Mouse (Mus musculus): ENCODE results near the gene Lrrc71. TPM values are rescaled to one million over a fixed set of nuclear protein-coding genes. Genes with fewer than 3 reads are reported as not detected.

The Lrrc71 gene
- polyA plus RNA-seq, 1 experiment, result 15.4 TPM

DNA sequence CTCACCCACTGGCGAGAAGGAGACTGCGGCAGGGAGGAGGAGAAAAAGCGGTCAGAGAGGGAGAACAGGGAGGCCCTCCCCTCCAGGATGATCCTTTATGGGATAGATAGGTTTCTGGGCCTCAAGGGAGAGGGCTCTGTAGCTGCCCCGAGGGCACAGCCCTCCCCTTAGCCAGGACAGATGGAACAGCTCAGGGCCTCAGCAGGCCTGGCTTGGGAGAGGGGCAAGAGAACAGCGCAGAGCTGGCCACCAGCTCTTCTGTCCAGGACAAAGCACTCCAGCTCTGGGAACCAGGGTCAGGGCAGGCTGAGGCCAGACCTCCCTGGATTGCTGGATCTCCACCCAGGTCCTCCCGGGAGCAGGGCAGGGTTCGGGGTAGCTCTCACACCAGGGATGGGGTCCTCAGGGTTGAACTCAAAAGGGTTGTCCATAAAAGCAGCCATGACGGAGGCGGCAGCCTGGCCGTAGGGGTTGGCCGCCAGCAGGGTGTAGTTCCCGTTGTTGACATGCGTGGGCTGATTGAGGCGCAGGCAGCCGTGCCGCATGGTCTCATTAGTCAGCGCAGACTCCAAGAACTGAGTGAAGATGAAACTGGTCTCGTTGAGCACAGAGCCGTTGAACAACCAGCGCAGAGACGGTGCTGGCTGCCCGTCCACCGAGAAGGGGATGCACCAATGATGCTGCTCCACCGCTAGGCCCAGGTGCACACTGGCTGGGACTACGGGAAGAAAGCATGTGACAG, 35.0 kb upstream of the Lrrc71 start:
- TF ChIP-seq CTCF (IDR thresholded peaks at IDR 0.05; ENCODE audit: insufficient read depth, low read length) (no peak), POLR2A (IDR thresholded peaks at IDR 0.05; ENCODE audit: borderline replicate concordance, extremely low read depth, low read depth, low read length) (no peak)
- Histone ChIP-seq H3K4me1 (ENCODE audit: control insufficient read depth, insufficient read depth, low read length) (no peaks in the 10 kb centered on the region), H3K4me3 (replicated peaks; ENCODE audit: extremely low read depth, low read depth, low read length) (no peak overlapping the region)
- WGBS, result 83% methylated on average over 25 of the region's 25 CpGs
- no peak for DNase-seq

DNA sequence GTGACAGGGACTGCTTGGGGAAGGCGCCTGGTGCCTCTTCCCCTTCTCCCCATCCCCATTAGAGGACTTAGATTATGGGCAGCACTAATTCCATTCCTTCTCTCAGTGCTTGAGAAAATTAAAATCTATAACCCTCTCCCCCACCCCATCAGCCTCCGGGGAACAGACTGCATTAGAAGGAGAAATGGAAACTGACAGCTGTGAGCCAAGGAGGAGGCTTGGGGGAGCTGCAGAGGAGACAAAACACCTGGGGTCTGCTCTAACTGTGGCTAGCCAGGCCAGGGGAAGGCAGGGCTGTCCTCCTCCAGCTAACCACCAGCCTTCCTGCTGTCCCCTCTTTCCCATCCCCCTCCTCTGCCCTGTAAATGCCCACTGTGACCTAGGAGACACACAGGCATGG, 30.7 kb upstream of the Lrrc71 start:
- TF ChIP-seq CTCF (IDR thresholded peaks at IDR 0.05; ENCODE audit: insufficient read depth, low read length) (no peak), POLR2A (IDR thresholded peaks at IDR 0.05; ENCODE audit: borderline replicate concordance, extremely low read depth, low read depth, low read length) (no peak)
- 42% methylated on average over 2 of the region's 2 CpGs for WGBS
- Histone ChIP-seq H3K4me1 (ENCODE audit: control insufficient read depth, insufficient read depth, low read length) (no peaks in the 10 kb centered on the region), H3K4me3 (replicated peaks; ENCODE audit: extremely low read depth, low read depth, low read length) (no peak overlapping the region)
- no peak for DNase-seq

DNA sequence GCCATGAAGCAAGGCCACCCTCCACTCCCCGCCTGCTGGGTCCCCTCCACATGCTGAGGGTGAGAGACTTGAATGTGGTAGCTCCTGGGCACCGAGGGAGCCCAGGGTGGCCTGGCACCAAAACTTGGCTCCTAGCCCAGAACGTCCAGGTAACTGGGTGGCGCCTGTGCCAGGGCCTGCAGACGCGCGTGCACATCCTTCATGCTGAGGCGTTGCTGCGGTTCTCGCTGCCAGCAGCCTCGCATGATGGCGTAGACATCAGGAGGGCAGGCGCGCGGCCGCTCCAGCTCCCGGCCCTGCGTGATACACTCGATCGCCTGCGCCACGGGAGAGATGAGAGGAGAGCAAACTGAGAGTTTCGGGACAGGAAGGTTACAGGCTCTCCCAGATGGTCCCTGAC, 29.9 kb upstream of the Lrrc71 start:
- Histone ChIP-seq H3K4me1 (ENCODE audit: control insufficient read depth, insufficient read depth, low read length) (no peaks in the 10 kb centered on the region), H3K4me3 (replicated peaks; ENCODE audit: extremely low read depth, low read depth, low read length) (no peak overlapping the region)
- WGBS, result 48% methylated on average over 23 of the region's 23 CpGs
- no peak for DNase-seq
- TF ChIP-seq POLR2A (IDR thresholded peaks at IDR 0.05; ENCODE audit: borderline replicate concordance, extremely low read depth, low read depth, low read length) (no peak), CTCF (IDR thresholded peaks at IDR 0.05; ENCODE audit: insufficient read depth, low read length) (no peak)

DNA sequence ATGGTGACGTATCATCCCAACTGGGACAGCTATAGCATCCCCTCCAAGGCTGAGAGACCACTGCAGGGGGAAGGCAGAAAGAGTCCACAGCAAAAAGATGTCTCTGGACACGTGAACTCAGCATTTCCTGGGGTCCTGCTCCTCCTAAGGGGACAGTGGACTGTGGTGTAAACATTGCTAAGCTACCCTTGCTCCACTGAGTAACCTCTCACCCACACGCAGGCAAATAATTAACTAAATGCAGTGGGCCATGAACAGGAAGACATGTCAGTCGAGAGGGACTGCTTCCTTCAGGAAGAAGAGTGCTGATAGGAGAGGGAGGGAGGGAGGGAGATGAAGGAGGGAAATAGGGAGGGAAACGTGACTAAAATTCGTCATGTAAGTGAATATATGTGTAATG, 22.7 kb upstream of the Lrrc71 start:
- Histone ChIP-seq H3K4me1 (ENCODE audit: control insufficient read depth, insufficient read depth, low read length) (peaks cover 6% of the 10 kb centered on the region), H3K4me3 (replicated peaks; ENCODE audit: extremely low read depth, low read depth, low read length) (no peak overlapping the region)
- 30% methylated on average over 6 of the region's 6 CpGs for WGBS
- DNase-seq, result no peak
- TF ChIP-seq CTCF (IDR thresholded peaks at IDR 0.05; ENCODE audit: insufficient read depth, low read length) (no peak), POLR2A (IDR thresholded peaks at IDR 0.05; ENCODE audit: borderline replicate concordance, extremely low read depth, low read depth, low read length) (no peak)

DNA sequence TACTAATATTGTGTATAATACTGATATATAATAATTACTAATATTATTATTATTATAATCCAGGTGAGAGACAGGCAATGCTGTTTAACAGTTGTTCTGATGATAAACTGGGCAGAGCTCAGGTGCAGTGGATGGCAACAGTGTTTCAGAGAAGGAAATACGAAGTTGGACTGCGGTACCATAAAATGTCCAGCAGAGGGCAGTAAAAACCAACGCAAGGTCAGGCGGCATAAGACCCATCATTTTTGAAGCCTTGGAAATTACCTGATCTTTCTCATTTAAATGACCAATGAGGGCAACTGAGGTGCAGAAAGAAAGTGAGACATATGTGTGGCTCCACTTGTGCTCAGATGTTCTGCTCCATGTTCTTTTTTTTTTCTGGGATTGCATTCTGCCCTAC, 21.9 kb upstream of the Lrrc71 start:
- H3K4me3 ChIP-seq (replicated peaks; ENCODE audit: extremely low read depth, low read depth, low read length), result no peak overlapping the region
- peaks cover 11% of the 10 kb centered on the region for H3K4me1 ChIP-seq (ENCODE audit: control insufficient read depth, insufficient read depth, low read length)
- WGBS, result under 1% methylated on average over 4 of the region's 4 CpGs
- DNase-seq, result no peak
- TF ChIP-seq CTCF (IDR thresholded peaks at IDR 0.05; ENCODE audit: insufficient read depth, low read length) (peak; percentile 58), POLR2A (IDR thresholded peaks at IDR 0.05; ENCODE audit: borderline replicate concordance, extremely low read depth, low read depth, low read length) (no peak)

DNA sequence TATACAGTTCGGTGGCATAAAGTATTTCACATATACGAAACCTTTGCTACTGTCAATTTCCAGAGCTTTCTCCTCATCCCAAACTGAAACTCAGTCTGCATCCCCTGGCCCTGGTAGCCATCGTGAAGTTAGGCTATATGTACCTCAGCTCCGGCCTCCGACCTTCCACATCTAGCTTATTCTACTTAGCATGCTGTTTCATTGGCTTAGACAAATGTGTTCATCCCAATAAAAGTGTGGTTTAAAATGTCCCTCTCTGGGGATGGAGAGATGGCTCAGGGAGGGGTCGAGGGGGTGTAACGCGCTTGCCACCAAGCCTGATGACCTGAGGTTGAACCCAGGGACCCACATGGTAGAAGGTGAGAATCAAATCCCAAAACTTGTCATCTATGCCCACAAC, 21.1 kb upstream of the Lrrc71 start:
- H3K4me1 ChIP-seq (ENCODE audit: control insufficient read depth, insufficient read depth, low read length), result peaks cover 15% of the 10 kb centered on the region
- TF ChIP-seq POLR2A (IDR thresholded peaks at IDR 0.05; ENCODE audit: borderline replicate concordance, extremely low read depth, low read depth, low read length), result no peak
- no peak for TF ChIP-seq CTCF (IDR thresholded peaks at IDR 0.05; ENCODE audit: insufficient read depth, low read length)
- 78% methylated on average over 8 of the region's 8 CpGs for WGBS
- H3K4me3 ChIP-seq (replicated peaks; ENCODE audit: extremely low read depth, low read depth, low read length), result no peak overlapping the region
- DNase-seq, result no peak

DNA sequence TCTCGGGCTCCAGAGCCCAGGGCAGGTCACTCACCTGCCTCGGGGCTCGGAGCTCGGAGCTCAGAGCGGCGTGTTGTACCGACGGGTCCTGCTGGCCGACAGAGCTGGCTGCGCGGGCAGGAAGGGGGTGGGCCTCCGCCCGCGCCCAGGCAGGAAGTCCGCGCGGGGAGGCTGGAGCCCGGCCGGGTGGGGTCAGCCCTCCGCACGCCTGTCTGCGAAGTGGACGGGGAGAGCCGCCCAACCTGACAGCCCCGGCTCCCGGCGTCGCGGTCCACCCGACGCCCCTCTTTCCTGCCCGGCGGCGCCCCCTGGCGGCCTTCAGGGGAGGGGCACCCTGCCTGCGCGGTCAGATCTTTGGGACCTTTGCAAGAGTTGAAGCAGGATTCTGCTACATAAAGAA, 20.4 kb upstream of the Lrrc71 start:
- peaks cover 15% of the 10 kb centered on the region for H3K4me1 ChIP-seq (ENCODE audit: control insufficient read depth, insufficient read depth, low read length)
- peak overlapping the region; percentile 85 for H3K4me3 ChIP-seq (replicated peaks; ENCODE audit: extremely low read depth, low read depth, low read length)
- under 1% methylated on average over 37 of the region's 37 CpGs for WGBS
- TF ChIP-seq POLR2A (IDR thresholded peaks at IDR 0.05; ENCODE audit: borderline replicate concordance, extremely low read depth, low read depth, low read length) (peak; percentile 83), CTCF (IDR thresholded peaks at IDR 0.05; ENCODE audit: insufficient read depth, low read length) (peak; percentile 45)
- peak; percentile 84 for DNase-seq

DNA sequence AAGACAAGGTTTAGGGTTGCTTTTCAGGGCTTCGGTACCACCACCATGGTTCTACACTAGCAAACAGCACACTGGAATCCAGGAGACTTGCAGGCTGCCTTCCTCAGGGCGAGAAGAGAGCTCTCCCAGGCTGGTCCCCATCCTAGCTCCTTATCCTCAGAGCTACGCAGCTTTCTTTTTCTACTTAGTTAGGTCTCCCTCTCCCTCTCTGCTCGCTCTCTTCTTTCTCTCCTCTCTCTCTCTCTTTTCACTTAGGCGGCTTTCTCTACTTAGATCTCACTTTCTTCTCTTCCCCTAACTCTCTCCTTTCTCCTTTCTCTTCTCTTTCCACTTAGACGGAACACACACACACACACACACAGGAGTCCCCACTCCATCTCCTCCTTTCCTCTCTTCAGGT, 20.0 kb upstream of the Lrrc71 start:
- no peak for DNase-seq
- TF ChIP-seq POLR2A (IDR thresholded peaks at IDR 0.05; ENCODE audit: borderline replicate concordance, extremely low read depth, low read depth, low read length) (no peak), CTCF (IDR thresholded peaks at IDR 0.05; ENCODE audit: insufficient read depth, low read length) (no peak)

DNA sequence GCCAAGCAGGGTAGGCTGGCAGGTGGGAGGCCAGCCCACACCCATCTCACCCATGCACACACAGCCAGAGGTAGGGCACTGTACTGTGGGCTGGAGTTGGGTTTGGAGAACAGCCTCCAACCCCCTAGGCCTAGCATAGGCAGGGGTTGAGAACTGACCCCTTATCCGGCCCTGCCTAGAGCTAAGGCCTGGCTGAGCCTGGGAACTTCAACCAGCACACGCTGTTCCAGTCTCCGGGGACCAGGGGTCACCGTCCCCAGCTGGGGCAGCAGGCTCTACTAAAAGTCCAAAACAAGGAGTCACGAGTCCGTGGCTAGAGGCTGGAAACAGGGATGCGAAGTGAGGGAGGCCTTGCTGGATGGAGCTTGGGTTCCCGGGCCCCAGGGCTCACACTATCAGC, 19.3 kb upstream of the Lrrc71 start:
- Histone ChIP-seq H3K4me3 (replicated peaks; ENCODE audit: extremely low read depth, low read depth, low read length) (peak overlapping the region; percentile 85), H3K4me1 (ENCODE audit: control insufficient read depth, insufficient read depth, low read length) (peaks cover 15% of the 10 kb centered on the region)
- TF ChIP-seq POLR2A (IDR thresholded peaks at IDR 0.05; ENCODE audit: borderline replicate concordance, extremely low read depth, low read depth, low read length) (peak; percentile 54; the same call in 1 of the 2 replicates), CTCF (IDR thresholded peaks at IDR 0.05; ENCODE audit: insufficient read depth, low read length) (no peak)
- 41% methylated on average over 8 of the region's 8 CpGs for WGBS
- no peak for DNase-seq

More for the DNA sequence above, 20.0 kb upstream of the Lrrc71 start:
- WGBS, result 13% methylated on average over 6 of the region's 6 CpGs
- H3K4me1 ChIP-seq (ENCODE audit: control insufficient read depth, insufficient read depth, low read length), result peaks cover 15% of the 10 kb centered on the region
- H3K4me3 ChIP-seq (replicated peaks; ENCODE audit: extremely low read depth, low read depth, low read length), result peak overlapping the region; percentile 85

DNA sequence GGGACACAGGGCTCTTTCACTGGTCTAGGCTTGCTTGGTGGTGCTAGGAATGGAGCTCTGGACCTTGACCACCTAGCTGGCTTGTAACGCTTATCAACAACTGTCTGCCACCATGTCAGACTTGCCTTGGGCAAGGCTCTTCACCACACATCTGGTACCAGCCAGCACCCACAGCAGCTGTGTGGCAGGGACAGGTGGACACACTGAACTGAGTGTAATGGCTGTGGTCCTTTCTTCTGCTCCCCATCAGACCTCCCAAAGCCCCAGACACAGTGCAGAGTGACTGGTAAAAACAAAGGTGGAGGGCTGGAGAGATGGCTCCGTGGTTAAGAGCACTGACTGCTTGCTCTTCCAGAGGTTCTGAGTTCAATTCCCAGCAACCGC, 17.9 kb upstream of the Lrrc71 start:
- DNase-seq, result no peak
- TF ChIP-seq POLR2A (IDR thresholded peaks at IDR 0.05; ENCODE audit: borderline replicate concordance, extremely low read depth, low read depth, low read length) (no peak), CTCF (IDR thresholded peaks at IDR 0.05; ENCODE audit: insufficient read depth, low read length) (no peak)
- 82% methylated on average over 3 of the region's 3 CpGs for WGBS
- H3K4me3 ChIP-seq (replicated peaks; ENCODE audit: extremely low read depth, low read depth, low read length), result no peak overlapping the region
- H3K4me1 ChIP-seq (ENCODE audit: control insufficient read depth, insufficient read depth, low read length), result peaks cover 15% of the 10 kb centered on the region

Measured in lung, adult 2 months (tissue).